Mouse (Mus musculus) hindbrain, embryonic 11.5 days (tissue): ENCODE measurements at regions not wholly inside any gene's neighbourhood (a gene's known extent, or its start where the extent isn't known, plus 50 kb on each side); places are given as distances from the start of the nearest gene placed in this dataset.
A peak's percentile ranks its signal among the peaks of the same experiment; 100 is the strongest.

Source experiments
- ATAC-seq: fragments of 200-750 bp; cut with Nextera tagmentation; 2 replicates; pipeline ENCODE4 v1.8.0; 2017; ENCODE audit warnings: mild to moderate bottlenecking, moderate TSS enrichment, moderate library complexity; ENCODE audit not compliant: low FRiP score
- DNase-seq: peaks from one replicate; pipeline ENCODE4 v3.0.0-alpha.2; 2015; ENCODE audit warnings: low spot score
- H3K27ac ChIP-seq: fragments of 300-500 bp; sonication (generic); 2 replicates; pipeline ENCODE4 v1.5.1; 2014; ENCODE audit warnings: mild to moderate bottlenecking, low read depth, low read length
- H3K27me3 ChIP-seq: fragments of 300-500 bp; sonication (generic); 2 replicates; pipeline ENCODE4 v1.6.1; 2014; ENCODE audit warnings: mild to moderate bottlenecking, low read length, moderate library complexity, mixed read lengths; ENCODE audit not compliant: control insufficient read depth, insufficient read depth
- H3K36me3 ChIP-seq: fragments of 300-500 bp; sonication (generic); 2 replicates; pipeline ENCODE4 v1.6.1; 2014; ENCODE audit warnings: mild to moderate bottlenecking, low read length, moderate library complexity, mixed read lengths; ENCODE audit not compliant: control insufficient read depth, insufficient read depth
- H3K4me1 ChIP-seq: fragments of 300-500 bp; sonication (generic); replicated peaks from 2 replicates; pipeline ENCODE4 v1.6.1; 2014; ENCODE audit warnings: low read length, mixed read lengths; ENCODE audit not compliant: control insufficient read depth, insufficient read depth
- H3K4me2 ChIP-seq: fragments of 300-500 bp; sonication (generic); replicated peaks from 2 replicates; pipeline ENCODE4 v1.6.1; 2014; ENCODE audit warnings: mild to moderate bottlenecking, low read depth, low read length
- H3K4me3 ChIP-seq: fragments of 300-500 bp; sonication (generic); 2 replicates; pipeline ENCODE4 v1.5.1; 2014; ENCODE audit warnings: low read depth, low read length
- H3K9ac ChIP-seq: fragments of 300-500 bp; sonication (generic); 2 replicates; pipeline ENCODE4 v1.6.1; 2014; ENCODE audit warnings: low read depth, low read length
- H3K9me3 ChIP-seq: fragments of 300-500 bp; sonication (generic); 2 replicates; pipeline ENCODE4 v1.6.1; 2016; ENCODE audit warnings: low read length; ENCODE audit not compliant: control insufficient read depth
- WGBS: fragments of 180-500 bp; shearing (Covaris S2); extraction: QIAGEN DNeasy Blood & Tissue Kit; methylation state at CpG from one replicate; pipeline ENCODE4 v1.1.7; 2014; 5-methylcytosine and 5-hydroxymethylcytosine counted together

DNA sequence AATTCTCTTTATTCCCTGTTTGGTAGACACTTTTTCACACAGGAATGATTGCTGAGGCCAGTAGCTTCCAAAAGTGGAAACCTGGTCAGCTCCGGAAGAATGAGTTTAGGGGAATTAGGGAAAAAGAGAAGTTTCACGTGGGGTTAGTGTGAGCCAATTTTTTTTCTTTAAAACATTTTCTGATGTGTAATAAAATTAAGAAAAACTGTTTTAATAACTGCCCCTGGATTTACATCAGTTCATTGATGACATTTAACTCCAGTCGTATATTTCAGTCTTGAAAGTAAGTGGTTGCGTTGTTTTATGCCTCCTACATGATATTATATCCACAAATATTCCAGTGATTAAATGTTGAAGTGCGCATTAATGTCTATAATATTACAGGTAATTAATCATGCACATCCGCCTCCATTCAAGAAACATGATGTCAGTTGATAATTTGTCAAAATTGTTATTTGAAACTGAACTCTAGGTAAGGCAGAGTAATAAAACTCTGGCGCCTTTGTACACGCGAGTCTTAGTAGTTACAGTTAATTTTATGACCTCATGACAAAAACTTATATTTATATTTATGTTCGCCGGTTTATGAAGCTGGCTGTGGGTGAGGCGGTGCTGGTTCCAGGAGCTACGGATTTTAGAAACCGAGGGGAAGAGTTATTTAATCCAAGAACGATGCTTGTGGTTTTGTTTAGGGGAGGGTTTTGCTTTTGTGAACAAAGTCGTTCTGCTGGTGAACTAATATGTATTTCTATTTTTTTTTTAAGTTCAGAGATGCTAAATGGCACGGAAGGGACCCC lies 252.5 kb upstream of the Nfe2l3 start:
- Histone ChIP-seq H3K27me3 (peaks cover 49% of the 10 kb centered on the region), H3K9me3 (no peaks in the 10 kb centered on the region), H3K4me3 (no peak overlapping the region), H3K4me1 (no peaks in the 10 kb centered on the region), H3K36me3 (no peaks in the 10 kb centered on the region), H3K4me2 (no peak overlapping the region), H3K9ac (no peak overlapping the region), H3K27ac (no peak overlapping the region)
- DNase-seq, result peak; percentile 53
- 6% methylated on average over 17 of the region's 17 CpGs for WGBS
- ATAC-seq, result no peak

DNA sequence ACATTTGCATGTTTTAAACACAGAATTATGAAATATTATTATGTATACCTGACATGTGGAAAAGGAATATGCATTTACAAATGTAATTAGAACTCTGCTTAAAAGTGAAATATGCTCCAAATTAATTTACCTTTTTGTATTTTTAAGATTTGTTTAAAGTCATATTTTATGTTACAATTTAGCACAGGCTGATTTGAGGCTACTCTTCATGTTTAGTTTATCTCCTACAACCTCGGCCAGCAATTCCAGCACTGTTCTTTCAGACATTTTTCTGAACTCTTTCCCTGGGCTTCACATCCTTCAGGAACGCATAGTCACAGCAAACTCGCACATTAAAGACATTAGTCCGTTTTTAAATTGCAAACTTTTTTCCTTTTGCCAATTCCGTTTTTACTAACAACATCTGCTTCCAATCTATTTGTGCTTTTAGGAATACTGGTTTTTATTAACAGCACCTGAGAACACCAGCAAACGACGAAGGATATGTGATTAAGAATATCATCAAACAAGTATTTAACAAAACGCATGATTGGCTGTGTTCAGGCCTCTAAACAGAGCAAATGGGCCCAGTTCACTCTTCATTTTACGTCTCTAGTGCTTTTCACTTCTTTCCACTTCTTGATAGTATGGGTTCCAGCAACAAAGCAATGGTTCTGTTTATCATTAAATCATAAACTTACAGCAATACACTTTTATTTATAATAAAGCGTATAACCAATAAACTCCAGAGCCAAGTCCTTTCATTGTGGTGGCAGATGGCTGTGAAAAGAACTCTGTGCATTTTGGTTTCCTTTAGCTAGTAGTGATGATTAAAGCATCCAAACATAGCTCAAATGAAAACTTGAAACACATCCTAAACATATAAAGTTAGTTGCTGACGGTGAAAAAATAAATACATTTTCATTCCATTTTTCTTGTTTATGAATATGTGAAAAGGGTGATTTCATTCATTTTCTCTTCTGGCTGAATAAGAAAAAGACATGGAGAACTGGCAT lies 251.3 kb upstream of the Nfe2l3 start:
- Histone ChIP-seq H3K36me3 (no peaks in the 10 kb centered on the region), H3K9ac (no peak overlapping the region), H3K27ac (no peak overlapping the region), H3K9me3 (no peaks in the 10 kb centered on the region), H3K27me3 (peaks cover 56% of the 10 kb centered on the region), H3K4me2 (no peak overlapping the region), H3K4me3 (no peak overlapping the region), H3K4me1 (no peaks in the 10 kb centered on the region)
- ATAC-seq (no peak), DNase-seq (peak; percentile 59)
- WGBS, result 5% methylated on average over 11 of the region's 11 CpGs

DNA sequence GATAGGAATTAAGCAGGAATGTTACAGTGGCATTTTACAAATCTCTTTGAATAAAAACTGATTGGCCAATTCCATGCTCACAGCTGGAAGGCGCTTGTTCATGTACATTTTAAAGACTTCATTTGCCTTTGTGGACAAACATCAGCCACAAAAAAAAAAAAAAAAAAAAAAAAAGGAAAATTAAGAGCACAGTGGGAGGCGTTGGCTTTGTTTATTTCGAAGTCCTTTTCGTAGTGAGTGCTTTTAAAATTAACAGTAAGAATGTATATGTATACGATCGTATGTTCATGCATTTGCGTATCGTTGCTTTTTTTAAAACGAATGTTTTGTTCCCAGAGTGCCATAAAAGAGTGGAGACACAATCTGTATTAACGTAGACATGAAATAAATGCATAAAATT lies 250.6 kb upstream of the Nfe2l3 start:
- H3K4me1 ChIP-seq, result no peaks in the 10 kb centered on the region
- no peak overlapping the region for H3K4me3 ChIP-seq
- H3K27ac ChIP-seq, result no peak overlapping the region
- DNase-seq (peak; percentile 47), ATAC-seq (no peak)
- H3K27me3 ChIP-seq, result peaks cover 57% of the 10 kb centered on the region
- H3K36me3 ChIP-seq, result no peaks in the 10 kb centered on the region
- no peaks in the 10 kb centered on the region for H3K9me3 ChIP-seq
- 20% methylated on average over 10 of the region's 10 CpGs for WGBS
- H3K9ac ChIP-seq, result no peak overlapping the region
- H3K4me2 ChIP-seq, result no peak overlapping the region

DNA sequence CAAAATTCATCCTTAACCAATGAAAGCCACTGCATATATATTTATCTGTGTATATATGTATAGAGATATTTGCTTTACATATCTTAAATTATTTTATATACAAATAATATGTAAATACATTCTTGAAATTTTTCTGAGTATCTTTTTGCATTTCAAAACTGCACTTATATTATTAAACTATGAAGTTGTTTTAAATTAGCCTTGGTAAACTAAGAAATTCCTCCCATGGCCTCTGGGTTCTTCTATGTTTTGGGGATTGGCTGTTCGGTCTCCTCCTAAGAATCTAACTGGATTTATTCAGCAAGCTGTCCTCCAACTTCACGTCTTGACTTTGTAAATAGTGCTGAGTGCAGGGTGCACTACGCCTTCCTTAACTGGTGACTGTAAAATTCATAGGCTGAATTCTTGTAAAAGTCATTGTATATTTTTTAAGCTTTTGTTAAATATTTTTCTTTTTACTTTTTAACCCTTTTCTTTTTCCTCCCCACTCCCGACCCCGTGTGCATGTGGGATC lies 249.6 kb upstream of the Nfe2l3 start:
- 6% methylated on average over 5 of the region's 5 CpGs for WGBS
- H3K27me3 ChIP-seq, result peaks cover 63% of the 10 kb centered on the region
- H3K4me2 ChIP-seq, result no peak overlapping the region
- no peak overlapping the region for H3K9ac ChIP-seq
- H3K9me3 ChIP-seq, result no peaks in the 10 kb centered on the region
- H3K4me1 ChIP-seq, result no peaks in the 10 kb centered on the region
- DNase-seq (peak; percentile 44), ATAC-seq (no peak)
- no peak overlapping the region for H3K27ac ChIP-seq
- H3K36me3 ChIP-seq, result no peaks in the 10 kb centered on the region
- H3K4me3 ChIP-seq, result no peak overlapping the region

DNA sequence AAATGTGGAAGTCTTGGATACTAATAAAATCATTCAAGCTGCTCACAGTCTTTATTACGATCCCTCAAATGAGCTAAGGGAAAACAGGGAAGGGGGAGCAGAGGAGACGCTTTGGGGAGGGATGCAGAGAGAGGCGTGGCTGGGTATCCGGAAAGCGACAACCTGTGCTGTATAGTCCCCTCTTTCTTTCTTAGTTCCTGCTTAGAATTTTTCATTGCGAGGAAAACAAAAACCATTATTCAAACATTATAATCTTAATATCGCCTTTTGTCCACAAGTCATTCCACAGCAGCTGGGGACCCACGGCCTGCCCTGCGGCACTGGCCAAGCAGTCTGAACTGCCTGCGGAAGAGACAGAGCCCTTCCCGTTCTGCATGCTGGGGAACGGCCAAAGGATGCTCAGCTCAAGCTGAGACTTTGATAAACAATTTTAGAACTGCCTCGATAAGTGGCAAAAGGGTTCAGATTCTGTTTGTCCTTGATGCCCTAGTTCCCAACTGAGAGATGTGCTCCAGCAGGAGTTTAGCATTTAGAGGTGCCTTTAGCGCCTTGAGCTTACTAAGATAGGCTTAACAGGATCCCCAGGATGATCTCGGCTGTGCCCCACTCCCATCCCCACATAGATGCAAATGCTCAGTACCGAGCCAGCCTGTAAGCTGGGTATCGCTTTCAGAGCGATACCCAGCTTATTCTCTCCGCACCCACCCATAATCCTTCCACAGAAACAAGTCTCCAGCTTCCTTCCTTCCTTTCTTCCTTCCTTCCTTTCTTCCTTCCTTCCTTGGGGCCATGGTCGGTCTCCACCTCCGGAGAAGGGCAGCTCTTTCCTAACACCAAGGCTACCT lies 248.7 kb upstream of the Nfe2l3 start:
- no peak overlapping the region for H3K4me2 ChIP-seq
- H3K36me3 ChIP-seq, result no peaks in the 10 kb centered on the region
- H3K9me3 ChIP-seq, result no peaks in the 10 kb centered on the region
- no peak overlapping the region for H3K9ac ChIP-seq
- no peak overlapping the region for H3K4me3 ChIP-seq
- peaks cover 72% of the 10 kb centered on the region for H3K27me3 ChIP-seq
- no peak overlapping the region for H3K27ac ChIP-seq
- DNase-seq (peak; percentile 52), ATAC-seq (no peak)
- WGBS, result 0% methylated on average over 21 of the region's 21 CpGs
- no peaks in the 10 kb centered on the region for H3K4me1 ChIP-seq

DNA sequence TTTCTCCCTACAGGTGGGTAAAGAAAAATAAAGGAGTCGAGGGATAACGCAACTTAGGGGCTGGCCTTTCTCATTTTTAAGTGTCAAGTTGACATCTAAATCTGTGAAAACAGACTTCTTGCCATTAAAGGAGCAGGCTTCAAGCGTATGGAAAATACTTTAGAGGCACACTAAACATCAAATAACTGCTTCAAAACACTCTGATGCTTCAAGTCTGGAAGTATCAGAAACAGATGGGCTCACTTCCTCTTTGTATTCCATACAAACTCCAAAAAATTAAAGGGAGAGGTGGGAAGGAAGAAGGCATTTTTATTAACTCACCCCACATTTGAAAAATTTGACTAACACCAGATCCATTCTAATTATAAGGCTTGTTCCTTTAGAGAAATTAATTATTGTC lies 248.0 kb upstream of the Nfe2l3 start:
- ATAC-seq (no peak), DNase-seq (peak; percentile 42)
- Histone ChIP-seq H3K4me3 (no peak overlapping the region), H3K36me3 (no peaks in the 10 kb centered on the region), H3K4me2 (no peak overlapping the region), H3K9me3 (no peaks in the 10 kb centered on the region), H3K9ac (no peak overlapping the region), H3K27me3 (peaks cover 75% of the 10 kb centered on the region), H3K27ac (no peak overlapping the region), H3K4me1 (no peaks in the 10 kb centered on the region)
- 1% methylated on average over 3 of the region's 3 CpGs for WGBS

DNA sequence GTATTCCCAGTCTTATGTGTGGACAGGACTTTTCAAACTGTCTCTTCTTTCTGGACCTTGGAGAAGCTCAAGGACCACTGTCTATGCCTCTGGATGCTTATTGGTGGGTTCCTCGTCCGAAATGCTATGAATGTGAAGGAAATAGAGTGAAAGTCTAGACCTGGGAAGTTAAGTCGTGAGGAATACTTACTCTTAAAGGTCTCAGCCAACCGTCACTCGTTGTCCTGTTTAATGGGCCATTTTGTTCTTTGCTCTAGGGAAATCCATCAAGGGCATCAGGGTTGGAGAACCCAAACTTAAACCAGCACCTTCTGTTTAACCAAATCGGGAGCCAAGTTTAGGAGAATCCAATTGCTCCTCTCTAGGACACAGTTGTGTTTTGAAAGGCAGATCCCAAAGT lies 247.3 kb upstream of the Nfe2l3 start:
- DNase-seq, result peak; percentile 42

GRCm38 (mm10) chr6:51189173-51189572 lies 243.3 kb upstream of the Nfe2l3 start:
- ATAC-seq (no peak), DNase-seq (no peak)
- Histone ChIP-seq H3K4me1 (no peaks in the 10 kb centered on the region), H3K4me2 (no peak overlapping the region), H3K4me3 (no peak overlapping the region), H3K27me3 (peaks cover 51% of the 10 kb centered on the region), H3K9ac (no peak overlapping the region), H3K36me3 (no peaks in the 10 kb centered on the region), H3K9me3 (no peaks in the 10 kb centered on the region), H3K27ac (no peak overlapping the region)
- WGBS, result 85% methylated on average over 3 of the region's 3 CpGs

More for the DNA sequence above, 247.3 kb upstream of the Nfe2l3 start:
- H3K4me3 ChIP-seq, result no peak overlapping the region
- no peak overlapping the region for H3K27ac ChIP-seq
- no peak for ATAC-seq
- 18% methylated on average over 6 of the region's 6 CpGs for WGBS
- H3K9me3 ChIP-seq, result no peaks in the 10 kb centered on the region
- H3K4me2 ChIP-seq, result no peak overlapping the region
- no peaks in the 10 kb centered on the region for H3K36me3 ChIP-seq
- no peak overlapping the region for H3K9ac ChIP-seq
- no peaks in the 10 kb centered on the region for H3K4me1 ChIP-seq
- peaks cover 71% of the 10 kb centered on the region for H3K27me3 ChIP-seq
